Mouse (Mus musculus): ENCODE results near the gene Hmga1.

The Hmga1 gene

GRCm38 (mm10) chr17:27556315-27557011 lies at the start of gene Hmga1:
Gene Hmga1 (plus strand): TSS chr17:27556497.
- in situ Hi-C loops (cut with MboI, MseI) = loop anchor here in 1 of 2 experiments (10.0 kb wide), 1 partner anchor 1022 kb away; no protein-coding TSS in a partner anchor

GRCm38 (mm10) chr17:27506871-27507590 lies 49.3 kb upstream of the Hmga1 start:
- in situ Hi-C loops (cut with MboI, MseI) = loop anchor here in 1 of 2 experiments (25.0 kb wide), 2 partner anchors 320 to 645 kb away; no protein-coding TSS in a partner anchor

DNA sequence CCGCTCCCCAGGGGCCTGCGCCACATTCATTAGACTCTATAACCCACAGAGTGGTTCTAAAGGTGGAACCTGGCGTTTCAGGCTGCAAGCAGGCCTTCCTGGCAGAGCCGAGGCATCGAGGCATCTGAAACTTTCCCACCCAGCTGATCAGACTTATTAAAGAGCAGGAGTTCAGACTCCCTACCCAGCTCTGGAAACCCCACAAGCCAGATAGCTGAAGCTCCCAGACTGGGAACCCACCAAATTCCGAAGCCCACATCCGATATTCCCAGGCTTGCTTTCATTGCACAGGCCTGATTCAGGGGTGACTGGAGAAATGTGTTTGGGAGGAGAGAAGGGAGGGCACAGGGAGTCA lies 48.7 kb upstream of the Hmga1 start:
- in situ Hi-C loops (cut with MboI, MseI) = loop anchor here in 1 of 2 experiments (25.0 kb wide), 2 partner anchors 320 to 645 kb away; no protein-coding TSS in a partner anchor

DNA sequence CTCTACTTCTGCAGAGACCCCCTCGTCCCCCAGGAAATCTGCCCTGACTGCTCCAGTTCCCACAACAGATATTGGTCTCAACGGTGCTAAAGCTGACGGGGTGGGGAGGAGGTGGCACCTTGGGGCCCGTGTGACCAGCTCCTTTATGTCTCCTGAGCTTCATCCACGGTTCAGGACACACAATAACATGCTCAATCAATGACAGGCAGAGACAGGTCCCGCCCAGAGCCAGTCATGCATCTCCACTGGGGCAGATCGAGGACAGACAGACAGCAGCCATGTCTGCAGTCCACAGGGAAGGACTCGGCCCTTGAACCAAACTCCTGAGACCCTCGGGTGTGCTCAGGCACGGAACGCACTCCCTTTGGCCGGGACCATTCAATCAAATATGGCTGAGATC lies 48.3 kb upstream of the Hmga1 start:
- in situ Hi-C loops (cut with MboI, MseI) = loop anchor here in 1 of 2 experiments (25.0 kb wide), 2 partner anchors 321 to 646 kb away; no protein-coding TSS in a partner anchor

- in situ Hi-C loops (cut with MboI, MseI) = loop anchor here in 1 of 2 experiments (25.0 kb wide), 2 partner anchors 321 to 646 kb away; no protein-coding TSS in a partner anchor
Observed at GRCm38 (mm10) chr17:27508513-27508912, 47.8 kb upstream of the Hmga1 start.

DNA sequence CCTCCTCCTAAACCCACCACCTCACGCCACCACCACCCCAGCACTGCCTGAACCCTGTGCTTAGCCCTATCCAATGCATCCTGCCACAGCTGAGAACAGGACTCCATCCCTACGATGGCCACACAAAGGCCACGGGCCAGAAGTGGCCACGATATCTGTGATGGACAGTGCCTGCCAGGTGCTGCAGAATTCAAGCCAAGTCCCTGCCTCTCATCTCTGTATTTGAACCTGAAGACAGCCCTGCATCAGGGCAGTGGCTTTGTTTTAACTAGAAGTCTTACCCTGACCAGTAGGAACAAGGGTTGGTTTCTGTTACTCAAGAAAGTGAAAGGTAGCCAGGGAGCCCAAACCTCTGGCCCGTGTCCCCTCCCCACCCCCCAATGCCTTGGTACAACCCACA lies 47.2 kb upstream of the Hmga1 start:
- in situ Hi-C loops (cut with MboI, MseI) = loop anchor here in 1 of 2 experiments (25.0 kb wide), 2 partner anchors 322 to 647 kb away; no protein-coding TSS in a partner anchor

GRCm38 (mm10) chr17:27510258-27511124 lies 45.8 kb upstream of the Hmga1 start:
- in situ Hi-C loops (cut with MboI, MseI) = loop anchor here in 1 of 2 experiments (25.0 kb wide), 2 partner anchors 323 to 648 kb away; no protein-coding TSS in a partner anchor

GRCm38 (mm10) chr17:27511125-27511735 lies 45.1 kb upstream of the Hmga1 start:
- in situ Hi-C loops (cut with MboI, MseI) = loop anchor here in 1 of 2 experiments (25.0 kb wide), 2 partner anchors 324 to 649 kb away; no protein-coding TSS in a partner anchor

GRCm38 (mm10) chr17:27511865-27512618 lies 44.3 kb upstream of the Hmga1 start:
- in situ Hi-C loops (cut with MboI, MseI) = loop anchor here in 1 of 2 experiments (25.0 kb wide), 2 partner anchors 325 to 650 kb away; no protein-coding TSS in a partner anchor

- in situ Hi-C loops (cut with MboI, MseI) = loop anchor here in 1 of 2 experiments (25.0 kb wide), 2 partner anchors 325 to 650 kb away; no protein-coding TSS in a partner anchor
Observed at GRCm38 (mm10) chr17:27512619-27513161, 43.6 kb upstream of the Hmga1 start.

- in situ Hi-C loops (cut with MboI, MseI) = loop anchor here in 1 of 2 experiments (25.0 kb wide), 2 partner anchors 326 to 651 kb away; no protein-coding TSS in a partner anchor
Observed at GRCm38 (mm10) chr17:27513279-27513915, 42.9 kb upstream of the Hmga1 start.

DNA sequence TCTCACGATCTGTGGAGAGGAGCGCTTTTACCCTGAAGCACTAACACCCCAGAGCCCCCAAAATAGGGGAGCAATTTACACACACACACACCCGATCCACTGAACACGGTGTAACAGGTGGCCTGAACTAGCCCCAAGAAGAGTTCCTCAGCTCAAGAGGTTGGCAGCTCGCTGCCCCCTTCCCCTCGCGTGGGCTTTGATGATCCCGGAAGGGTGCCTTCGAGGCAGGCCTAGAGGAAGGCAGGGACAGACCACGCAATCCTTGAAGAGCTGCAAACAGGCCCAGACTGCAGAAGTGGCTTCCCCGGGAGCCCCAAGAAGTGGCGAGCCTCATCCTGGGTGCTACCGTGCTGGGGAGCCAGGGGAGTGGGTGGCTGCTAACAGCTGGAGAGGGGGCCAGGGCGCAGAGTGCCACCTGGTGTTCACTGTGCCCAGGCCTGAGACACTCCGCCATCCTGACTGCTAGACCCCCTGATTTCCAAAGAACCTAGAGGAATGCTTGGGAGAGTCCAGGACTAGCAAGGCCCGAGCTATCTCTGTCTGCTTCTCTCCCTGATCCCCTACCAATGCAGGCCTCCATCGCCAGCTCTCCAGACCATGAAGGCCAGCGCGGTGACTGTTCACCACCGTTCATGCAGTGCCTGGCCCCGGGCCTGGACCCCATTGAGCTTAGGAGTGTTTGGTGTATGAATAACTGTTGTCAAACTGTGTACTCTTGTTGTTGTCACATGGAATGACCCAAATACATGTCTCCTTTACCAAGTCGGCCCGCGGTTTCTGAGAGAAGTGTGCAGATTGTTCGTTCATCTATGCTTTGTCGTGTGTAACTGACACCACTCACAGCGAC lies 42.2 kb upstream of the Hmga1 start:
- in situ Hi-C loops (cut with MboI, MseI) = loop anchor here in 1 of 2 experiments (25.0 kb wide), 2 partner anchors 327 to 652 kb away; no protein-coding TSS in a partner anchor

GRCm38 (mm10) chr17:27518296-27518695 lies 38.0 kb upstream of the Hmga1 start:
- in situ Hi-C loops (cut with MboI, MseI) = loop anchor here in 1 of 2 experiments (25.0 kb wide), 2 partner anchors 331 to 656 kb away; no protein-coding TSS in a partner anchor

DNA sequence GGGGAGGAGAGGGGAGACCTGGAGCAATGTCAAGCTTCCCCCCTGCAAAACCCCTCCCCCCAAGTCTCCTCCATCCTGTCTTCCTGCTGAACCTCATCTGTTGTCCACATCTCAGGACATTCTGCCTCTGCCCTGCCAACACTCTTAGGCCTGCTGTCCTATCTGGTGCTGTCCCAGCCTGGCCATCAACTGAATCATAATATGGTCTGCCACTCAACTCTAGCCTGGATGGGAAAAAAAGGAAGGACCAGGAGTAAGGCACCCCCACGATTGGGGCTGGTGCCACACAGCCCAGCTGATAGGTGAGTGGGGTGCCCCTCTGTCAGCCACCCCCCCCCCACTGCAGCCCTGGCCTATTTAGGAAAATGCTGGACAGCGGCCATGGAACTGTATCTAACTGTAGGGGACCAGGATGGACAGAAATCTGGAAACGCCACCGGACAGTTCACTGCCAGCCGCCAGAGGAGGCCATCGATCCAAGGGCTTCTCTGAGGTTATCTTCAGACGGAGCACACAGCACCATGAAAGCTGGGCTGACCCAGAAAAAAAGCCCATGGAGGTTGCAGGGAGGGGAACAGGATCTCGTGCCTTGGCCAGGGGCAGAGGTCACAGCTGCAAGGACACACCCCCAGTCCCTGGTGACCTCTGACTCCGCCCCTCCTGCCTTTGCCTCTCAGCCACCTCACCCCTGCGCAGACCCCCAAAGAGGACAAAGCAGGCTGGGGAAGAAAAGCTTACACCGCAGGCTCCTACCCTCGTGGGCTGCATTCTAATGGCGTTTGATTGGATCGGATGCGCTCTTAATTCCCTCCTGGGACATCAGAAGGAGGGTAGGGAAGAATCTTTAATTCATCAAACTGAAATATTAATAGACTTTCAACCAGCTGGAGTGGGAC lies 37.3 kb upstream of the Hmga1 start:
- in situ Hi-C loops (cut with MboI, MseI) = loop anchor here in 1 of 2 experiments (25.0 kb wide), 2 partner anchors 332 to 657 kb away; no protein-coding TSS in a partner anchor

DNA sequence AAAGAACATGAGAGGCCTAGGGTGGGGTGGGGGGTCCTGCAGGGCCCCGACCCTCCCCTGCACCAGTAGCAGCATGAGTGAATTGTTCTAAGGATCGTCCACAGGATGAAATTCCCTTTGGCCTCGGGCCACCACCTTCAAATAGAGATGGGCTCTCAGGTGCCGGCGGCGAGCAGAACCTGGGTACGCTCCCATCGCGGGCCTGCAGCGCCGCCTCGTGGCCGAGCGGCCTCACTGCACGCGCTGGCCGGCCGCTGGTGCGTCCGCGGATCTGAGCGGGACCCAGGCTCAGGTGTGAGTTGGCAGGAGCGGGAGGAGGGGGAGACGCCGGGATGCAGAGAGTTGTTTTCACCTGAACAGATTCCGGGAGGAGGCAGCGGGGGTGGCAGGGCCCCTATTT lies 35.7 kb upstream of the Hmga1 start:
- in situ Hi-C loops (cut with MboI, MseI) = loop anchor here in 1 of 2 experiments (25.0 kb wide), 2 partner anchors 333 to 658 kb away; no protein-coding TSS in a partner anchor

DNA sequence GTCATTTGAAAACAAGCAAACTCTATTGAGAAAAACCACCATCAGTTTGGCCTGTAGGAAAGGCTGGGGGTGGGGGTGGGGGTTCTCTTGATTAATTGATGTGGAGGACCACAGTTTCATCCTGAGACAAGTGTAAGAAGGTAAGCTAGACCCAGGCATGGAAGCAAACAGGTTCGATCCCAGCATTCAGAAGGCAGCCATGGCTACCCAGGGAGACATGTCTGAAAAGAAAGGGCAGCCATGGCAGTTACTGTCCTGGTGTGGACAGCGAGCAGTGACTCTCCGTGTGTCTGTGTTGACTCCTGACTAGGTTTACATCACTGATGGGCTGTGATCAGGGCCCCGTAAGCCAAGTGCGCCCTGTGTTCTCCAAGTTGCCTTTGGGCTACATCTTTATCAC lies 35.0 kb upstream of the Hmga1 start, which contains the start of gene Grm4:
Gene Grm4 (minus strand): TSS at position 101 of the 400 bp plus-strand sequence.
- in situ Hi-C loops (cut with MboI, MseI) = loop anchor here in 1 of 2 experiments (25.0 kb wide), 2 partner anchors 334 to 659 kb away; no protein-coding TSS in a partner anchor

Measured in T-helper 17 cell (primary cell).